Mouse (Mus musculus): ENCODE data around the gene Cdipt.

The Cdipt gene

DNA sequence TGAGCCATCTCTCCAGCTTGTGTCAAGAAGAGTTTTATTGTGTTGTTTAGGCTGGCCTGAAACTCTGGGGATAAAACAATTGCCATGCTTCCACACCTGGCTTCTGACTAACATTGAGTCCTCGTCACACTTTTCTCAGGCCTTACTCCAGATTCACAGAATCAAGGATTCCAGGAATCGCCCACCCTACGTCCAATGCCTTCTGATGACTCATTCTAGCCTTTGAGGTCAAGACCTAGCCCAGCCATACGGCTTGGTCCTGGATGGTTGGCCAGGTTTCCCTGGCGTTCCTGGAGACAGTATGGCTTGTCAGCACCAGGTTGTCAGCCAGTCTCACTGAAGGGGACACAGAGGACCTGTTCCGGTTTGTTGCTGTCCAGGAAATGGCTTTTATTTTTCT lies 36.7 kb downstream of the Cdipt start:
- DNase-seq (ENCODE audit: extremely low spot score, low spot score), result no peak

DNA sequence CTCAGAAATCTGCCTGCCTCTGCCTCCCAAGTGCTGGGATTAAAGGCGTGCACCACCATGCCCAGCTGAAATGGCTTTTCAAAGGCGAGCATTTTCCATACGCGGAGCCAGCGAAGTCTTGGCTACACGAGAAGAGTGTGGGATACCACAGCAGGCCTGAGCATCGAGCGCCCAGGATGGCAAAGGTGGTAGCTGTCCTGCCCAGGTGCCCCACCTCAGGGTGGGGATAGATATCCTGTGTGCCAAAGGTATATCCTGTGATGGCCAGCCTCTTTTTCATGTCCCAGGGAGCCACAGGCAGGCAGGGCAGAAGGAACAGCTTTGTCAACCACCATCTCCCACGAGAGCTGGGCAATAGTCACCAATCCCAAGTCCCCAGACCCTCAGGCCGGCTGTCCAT lies 37.1 kb downstream of the Cdipt start:
- DNase-seq (ENCODE audit: extremely low spot score, low spot score), result no peak

DNA sequence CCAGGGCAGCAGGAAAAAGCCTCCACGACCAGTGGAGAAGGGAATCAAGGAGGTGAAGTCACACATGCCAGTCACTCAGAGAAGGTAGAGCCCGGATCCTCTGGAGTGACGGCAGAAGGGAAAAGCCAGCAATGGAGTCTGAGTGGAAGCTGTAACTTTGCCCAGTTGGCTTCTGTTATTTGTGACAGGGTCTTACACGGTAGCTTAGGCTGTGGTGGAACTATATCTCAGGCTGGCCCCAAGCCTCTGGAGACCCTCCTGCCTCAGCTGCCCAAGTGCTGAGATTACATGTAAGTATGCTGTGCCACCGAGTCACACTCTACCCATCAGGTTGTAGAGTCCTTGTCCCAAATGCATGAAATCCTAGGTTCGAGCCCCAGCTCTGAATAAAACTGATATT lies 37.7 kb downstream of the Cdipt start:
- no peak for DNase-seq (ENCODE audit: extremely low spot score, low spot score)

DNA sequence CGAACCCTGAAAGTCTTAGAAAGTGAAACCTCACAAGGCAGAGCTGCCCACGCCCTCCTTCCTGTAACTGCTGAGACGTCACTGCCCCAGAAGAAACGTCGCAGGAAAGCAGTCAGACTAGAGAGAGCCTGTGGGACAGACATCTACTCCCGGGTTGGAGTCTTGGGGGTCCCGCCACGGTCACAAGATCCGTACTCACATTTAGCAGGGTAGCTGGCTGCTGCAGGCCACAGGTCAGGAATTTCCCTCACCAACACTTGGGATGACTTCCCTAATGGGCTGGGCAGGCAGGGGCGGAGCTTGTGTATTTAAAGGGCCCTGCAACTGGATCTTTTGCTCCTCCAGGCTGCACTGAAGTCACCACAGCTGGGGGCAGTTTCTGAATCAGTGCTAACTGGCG lies 38.6 kb downstream of the Cdipt start, which contains the start of gene Mvp:
TSS of gene Mvp (minus strand) at position 302 of the 400 bp plus-strand sequence.
- DNase-seq (ENCODE audit: extremely low spot score, low spot score), result peak; percentile 26

DNA sequence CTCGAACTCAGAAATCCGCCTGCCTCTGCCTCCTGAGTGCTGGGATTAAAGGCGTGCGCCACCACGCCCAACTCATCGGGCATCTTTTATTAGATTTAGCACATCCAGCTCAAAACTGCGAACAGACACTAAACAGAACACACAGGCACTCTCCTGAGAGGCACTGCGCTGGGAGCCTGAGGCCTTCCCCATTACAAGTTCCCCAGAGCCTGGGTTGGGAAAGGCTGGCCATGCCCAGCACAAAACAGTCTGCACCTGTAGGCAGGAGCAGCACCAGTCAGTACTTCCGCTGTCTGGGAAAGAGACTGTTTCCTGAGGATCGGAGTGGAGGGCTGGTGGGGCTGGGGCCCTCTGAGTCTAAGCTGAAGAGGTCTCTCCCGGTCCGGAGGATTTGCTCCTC lies 39.3 kb downstream of the Cdipt start:
- DNase-seq (ENCODE audit: extremely low spot score, low spot score), result no peak

- DNase-seq (ENCODE audit: extremely low spot score, low spot score), result peak; percentile 51
These were observed 40.4 kb downstream of the Cdipt start for GRCm38 (mm10) chr7:127016081-127016480.

DNA sequence TGATC lies 40.6 kb downstream of the Cdipt start, which contains the start of gene Pagr1b:
TSS of gene Pagr1b (minus strand) at position 4 of the 5 bp plus-strand sequence.
- no peak for DNase-seq (ENCODE audit: extremely low spot score, low spot score)

DNA sequence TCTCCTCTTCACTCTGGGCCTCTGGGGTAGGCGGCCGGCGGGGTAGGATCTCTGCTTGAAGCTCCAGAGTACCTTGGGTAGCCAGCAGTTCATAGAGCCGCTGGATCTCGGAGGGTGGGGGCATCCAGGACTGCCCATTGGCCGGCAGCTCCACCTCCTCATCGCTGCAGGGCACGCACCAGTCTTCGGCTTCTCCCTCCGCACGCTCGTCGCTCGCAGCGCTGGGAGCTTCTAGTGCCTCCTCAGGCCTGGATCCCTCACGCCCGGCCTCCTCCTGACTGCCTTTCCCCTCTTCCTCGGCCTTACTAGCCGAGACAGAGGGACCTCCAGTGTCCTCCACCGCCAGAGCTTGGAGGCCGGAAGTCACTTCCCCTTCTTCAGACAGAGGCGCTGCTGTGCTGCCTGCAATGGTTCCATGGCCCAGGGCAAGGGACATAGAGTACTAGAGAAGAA lies 40.8 kb downstream of the Cdipt start:
- no peak for DNase-seq (ENCODE audit: extremely low spot score, low spot score)

DNA sequence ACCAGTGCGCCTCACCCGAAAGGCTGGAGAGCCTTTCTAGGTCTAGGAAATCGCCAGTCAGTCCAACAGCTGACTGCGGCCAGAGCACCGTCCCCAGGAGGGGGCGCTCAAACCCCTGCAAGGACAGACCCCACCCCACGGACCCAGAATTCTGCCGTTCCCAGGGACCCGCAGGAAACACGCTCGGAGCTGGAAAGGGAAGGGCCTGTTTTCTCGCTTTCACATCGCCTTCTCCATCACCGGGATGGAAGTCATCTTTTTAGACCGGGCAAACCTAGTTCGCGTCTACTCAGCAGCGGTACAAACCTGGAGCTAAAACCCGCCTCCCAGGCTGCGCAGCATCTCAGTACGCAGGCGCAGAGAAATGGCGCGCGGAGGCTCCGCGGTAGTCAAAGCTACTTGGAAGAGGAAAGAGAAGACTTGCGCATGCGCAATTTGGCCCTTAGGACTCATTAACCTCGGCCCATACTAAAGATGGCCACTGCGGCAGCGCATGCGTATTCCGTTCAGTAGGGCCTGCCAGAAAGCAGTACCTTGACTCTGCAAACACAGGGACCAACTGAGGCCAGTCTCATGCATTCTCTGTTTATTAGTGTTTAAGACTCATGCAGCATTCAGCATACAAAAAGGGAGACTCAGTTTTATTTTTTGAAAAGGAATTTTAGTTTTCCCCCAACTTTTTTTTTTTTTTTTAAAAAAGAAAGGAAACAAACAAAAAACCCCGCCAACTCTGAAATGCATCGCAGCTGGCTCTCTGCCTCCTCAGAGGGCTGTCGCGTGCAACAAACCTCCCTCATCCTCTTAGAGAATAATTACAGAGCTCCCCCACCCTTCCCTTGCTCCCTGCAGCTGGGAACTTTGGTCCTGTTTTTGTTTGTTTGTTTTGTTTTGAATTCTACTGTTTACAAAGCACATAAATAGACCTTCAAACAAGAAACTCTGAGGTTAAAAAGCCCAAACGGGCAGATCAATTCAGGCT lies 41.5 kb downstream of the Cdipt start, which contains the start of gene Pagr1a:
TSS of gene Pagr1a (minus strand) at position 382 of the 979 bp plus-strand sequence.
- peak; percentile 98 for DNase-seq (ENCODE audit: extremely low spot score, low spot score)

DNA sequence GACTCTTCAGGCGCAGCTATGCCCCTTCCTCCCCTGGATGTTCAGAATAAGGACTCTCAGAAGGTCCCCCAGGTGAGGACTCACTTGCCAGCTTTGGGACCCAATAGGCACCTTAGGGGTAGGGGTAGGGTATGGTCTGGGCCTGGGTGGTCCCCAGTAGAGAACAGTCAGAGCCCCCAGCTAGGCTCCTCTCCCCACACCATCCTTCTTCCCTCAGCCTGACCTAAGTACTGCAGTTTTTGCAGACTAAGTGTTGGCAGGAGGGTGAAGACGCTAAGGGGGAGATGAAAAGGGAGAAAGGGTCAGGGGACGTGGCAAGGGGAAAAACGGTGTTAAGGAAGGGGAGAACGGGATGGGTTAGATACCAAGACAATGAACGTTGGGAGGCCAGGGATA lies 42.2 kb downstream of the Cdipt start:
- peak; percentile 15 for DNase-seq (ENCODE audit: extremely low spot score, low spot score)

DNA sequence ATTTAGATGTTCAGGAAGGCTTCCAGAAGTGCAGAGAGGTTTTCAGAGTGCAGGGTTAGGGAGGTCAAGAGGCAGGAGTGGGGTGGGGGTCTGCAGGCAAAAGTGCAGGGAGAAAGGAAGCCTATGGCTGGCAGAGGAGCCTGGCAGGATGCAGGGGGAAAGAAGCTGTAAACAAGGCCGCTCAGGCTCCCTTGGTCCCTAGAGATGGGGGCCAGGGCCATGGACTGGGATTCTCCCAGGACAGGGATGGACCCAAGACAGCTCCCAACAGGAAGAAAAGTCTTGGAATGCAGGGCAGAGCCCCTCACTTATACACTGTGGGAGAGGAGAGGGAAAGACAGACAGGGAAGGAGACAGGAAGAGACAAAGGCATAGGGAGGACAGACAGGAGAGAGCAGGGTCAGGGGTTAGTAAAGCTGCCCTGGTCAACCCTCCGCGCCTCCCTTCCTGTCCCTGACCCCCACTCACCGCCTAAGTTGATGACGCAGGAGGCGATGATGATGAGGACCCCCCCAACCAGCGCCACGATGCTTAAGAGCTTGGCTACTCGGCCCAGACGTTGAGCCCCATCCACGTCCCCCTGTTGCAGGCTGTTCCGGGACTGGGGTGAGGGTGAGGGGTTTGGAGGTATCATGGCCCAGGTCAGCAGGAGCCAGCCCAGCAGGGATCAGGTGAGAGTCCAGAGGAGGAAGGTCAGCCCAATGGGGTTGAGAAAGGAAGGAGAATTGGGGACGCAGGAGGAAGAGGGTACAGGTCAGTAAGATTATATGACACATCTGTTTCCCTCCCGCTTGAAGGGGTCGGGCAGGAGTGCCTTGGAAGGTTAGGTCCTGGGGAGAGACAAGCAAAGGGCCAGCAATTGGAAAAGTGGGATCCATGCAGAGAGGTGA lies 42.9 kb downstream of the Cdipt start:
- DNase-seq (ENCODE audit: extremely low spot score, low spot score), result no peak

- DNase-seq (ENCODE audit: extremely low spot score, low spot score), result no peak
These were observed 43.7 kb downstream of the Cdipt start for GRCm38 (mm10) chr7:127019306-127019960.

GRCm38 (mm10) chr7:127020031-127020430 lies 44.3 kb downstream of the Cdipt start:
- DNase-seq (ENCODE audit: extremely low spot score, low spot score), result no peak

DNA sequence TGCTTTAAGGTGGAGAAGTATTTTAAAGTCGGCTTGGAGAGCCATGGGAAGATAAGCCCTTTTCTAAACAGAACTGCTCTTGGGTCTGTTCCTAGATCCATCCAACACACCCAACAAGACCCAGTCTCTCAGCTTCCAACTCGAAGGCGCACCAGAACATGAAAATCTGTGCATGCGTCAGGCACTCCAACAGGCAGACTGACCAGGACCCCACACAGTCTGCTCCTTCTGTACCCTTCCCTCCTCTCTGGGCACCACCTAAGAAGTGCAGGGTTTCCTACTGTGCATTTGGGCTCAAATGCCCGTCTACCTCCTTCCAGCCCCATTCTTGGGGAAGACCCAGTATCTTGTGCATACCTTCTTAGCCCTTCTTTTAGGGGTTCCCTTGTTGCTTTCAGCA lies 44.8 kb downstream of the Cdipt start:
- peak; percentile 14 for DNase-seq (ENCODE audit: extremely low spot score, low spot score)

DNA sequence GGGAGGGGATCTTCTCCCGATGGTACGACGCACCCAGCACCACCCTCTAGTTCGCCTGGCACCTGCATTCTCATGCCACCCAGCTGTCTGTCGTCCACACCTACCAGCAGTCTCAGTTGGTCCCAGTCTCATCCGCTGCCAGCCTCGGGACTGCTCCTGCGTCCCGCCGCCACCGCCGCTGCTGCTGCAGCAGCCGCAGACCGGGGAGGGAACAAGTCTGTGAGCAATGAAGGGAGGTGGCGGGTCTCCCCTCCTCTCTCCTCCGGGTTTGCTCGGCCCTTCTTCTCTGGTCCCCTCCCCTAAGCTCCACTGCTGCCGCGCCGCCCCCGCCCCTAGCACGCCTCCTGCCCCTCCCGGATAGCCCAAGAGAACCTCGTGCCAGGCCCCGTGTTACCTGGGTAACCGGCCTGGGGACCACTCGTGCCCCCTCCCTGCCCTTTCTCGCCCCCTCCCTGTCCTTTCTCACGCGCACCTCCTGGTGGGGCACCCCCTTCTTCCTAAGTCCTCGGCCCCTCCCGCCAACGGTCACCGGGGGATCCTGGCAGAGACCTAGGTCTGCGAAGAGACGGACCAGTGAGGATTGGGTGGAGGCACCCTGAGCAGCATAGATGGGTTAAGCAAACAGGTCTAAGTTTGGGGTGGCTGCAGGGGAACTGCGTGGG lies 45.3 kb downstream of the Cdipt start, which contains the start of the genes Gm42742 and Prrt2:
TSS of gene Gm42742 (minus strand) at position 197 of the 662 bp plus-strand sequence.
TSS of gene Prrt2 (minus strand) at position 311 of the 662 bp plus-strand sequence.
- DNase-seq (ENCODE audit: extremely low spot score, low spot score), result peak; percentile 66

DNA sequence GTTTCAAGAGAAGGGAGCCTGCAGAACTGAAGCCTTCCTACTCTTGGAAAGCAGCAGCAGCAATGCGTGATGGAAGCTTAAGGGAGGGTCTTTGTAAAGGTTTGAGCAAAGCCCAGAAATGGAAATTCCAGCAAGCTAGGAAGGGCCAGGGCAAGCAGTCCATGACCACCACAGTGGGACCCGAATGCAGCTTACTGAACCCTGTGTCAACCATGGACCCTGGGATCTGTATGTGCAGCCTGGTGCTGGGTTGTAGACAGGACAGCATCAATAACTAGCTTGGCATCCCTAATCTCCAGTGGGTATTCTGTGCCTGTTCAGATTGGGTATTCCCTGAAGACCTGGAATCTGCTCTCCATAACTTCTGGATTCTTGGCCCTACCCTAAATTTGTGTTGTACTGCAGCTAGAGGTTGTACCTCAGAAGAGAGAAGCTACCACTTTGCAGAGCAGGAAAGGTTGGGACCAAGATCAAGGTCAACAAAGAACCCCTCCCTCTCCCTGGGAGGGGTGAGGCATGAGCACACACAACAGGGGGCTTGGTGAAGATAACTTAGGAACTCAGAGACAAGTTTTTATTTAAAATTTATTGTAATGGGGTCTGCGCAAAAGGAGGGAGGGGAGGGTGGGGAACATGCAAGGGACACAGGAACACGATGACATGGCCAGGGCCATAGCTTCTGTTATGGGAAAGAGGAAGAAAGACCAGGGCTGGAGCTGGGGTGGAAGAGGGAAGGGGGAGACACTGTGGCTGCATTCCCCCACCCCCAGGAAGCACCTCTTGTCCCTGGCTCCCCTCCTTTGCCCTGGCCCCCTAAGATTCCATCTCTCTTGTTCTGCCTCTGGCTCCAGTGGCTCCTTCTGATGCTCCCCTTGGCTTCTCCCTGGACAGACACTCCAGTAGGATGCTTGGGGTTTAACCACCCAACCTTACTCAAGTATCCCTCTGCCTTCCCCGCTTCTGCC lies 46.1 kb downstream of the Cdipt start:
- DNase-seq (ENCODE audit: extremely low spot score, low spot score), result peak; percentile 43

- DNase-seq (ENCODE audit: extremely low spot score, low spot score), result no peak
These were observed 47.0 kb downstream of the Cdipt start for GRCm38 (mm10) chr7:127022528-127023271.

DNA sequence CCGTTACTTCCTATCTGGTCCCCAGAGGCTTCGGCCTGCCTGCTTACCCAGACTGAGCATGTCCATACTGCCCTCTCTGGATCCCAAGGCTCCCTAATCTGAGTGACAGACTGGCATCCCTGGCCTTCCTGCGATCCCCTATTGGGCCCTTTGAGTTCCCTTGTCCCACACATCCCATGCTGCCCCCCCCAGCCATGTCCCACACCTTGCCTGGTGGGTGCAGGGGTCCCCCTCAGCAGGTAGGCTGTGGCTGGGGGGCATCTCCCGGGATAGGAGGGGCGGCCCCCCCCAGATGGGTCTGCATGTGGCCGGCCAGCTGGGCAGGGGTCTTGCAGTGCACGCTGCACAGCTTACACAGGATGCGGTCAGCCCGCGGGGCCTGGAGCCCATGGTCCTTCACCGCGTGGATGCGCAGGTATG lies 47.6 kb downstream of the Cdipt start:
- peak; percentile 17 for DNase-seq (ENCODE audit: extremely low spot score, low spot score)

Measured in neural tube, embryonic 10.5 days (tissue).